Mouse (Mus musculus) left cerebral cortex, adult 2 months (tissue): ENCODE measurements around the gene Hoxa3. TPM values are rescaled to one million over a fixed set of nuclear protein-coding genes. Genes with fewer than 3 reads are reported as not detected.

ENCODE experiments used
- DNase-seq, 2 experiments: peaks; one replicate each; pipeline ENCODE4 v3.0.0; 2021 to 2022; ENCODE audit warnings: low spot score in 2 of 2, mixed read lengths in 1 of 2; ENCODE audit errors: extremely low spot score in 1 of 2
- H3K27ac ChIP-seq: fragments of 200-600 bp; 2 replicates; pipeline ENCODE4 v1.8.1; 2022
- H3K4me3 ChIP-seq: fragments of 200-600 bp; 2 replicates; pipeline ENCODE4 v1.8.1; 2022
- CTCF ChIP-seq: fragments of 200-600 bp; IDR thresholded peaks from 2 replicates; pipeline ENCODE4 v1.8.1; 2022; ENCODE audit warnings: antibody characterized with exemption, mild to moderate bottlenecking, moderate library complexity
- intact Hi-C: fragments of 180-260 bp; cut with DNase I; formaldehyde crosslinking; loops from one replicate; pipeline ENCODE4 v1.15.1; 2025
- total RNA-seq, 2 experiments: library from RNA; stranded (reverse); gene quantifications; 2 replicates each; pipeline ENCODE4 v1.2.3; 2021

Gene Hoxa3
- total RNA-seq, 2 experiments from 2014 or later, result not detected

DNA sequence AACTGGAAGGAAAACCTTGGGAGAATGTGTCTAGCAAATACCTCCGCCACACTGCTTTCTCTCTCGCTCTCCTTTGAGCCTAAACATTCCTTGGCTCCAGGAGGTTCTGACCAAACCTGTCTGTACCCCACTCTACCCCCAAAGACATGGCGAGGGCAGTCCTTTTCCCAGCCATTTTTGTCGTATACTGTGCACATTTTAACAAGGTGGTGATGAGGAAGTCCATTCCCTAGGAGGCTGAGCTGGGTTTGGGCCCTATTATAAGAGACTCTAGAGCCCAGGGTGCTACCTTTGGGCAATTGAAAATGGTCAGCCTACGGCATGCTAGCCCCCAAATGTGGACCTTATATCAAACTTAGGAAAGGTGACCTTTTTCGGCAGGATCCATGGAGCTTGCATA is 22.7 kb upstream of the Hoxa3 start:
- no peak overlapping the region for H3K27ac ChIP-seq
- TF ChIP-seq CTCF, result no peak
- DNase-seq, result no peak
- H3K4me3 ChIP-seq, result no peak overlapping the region
- intact Hi-C loops, result no loop called here

DNA sequence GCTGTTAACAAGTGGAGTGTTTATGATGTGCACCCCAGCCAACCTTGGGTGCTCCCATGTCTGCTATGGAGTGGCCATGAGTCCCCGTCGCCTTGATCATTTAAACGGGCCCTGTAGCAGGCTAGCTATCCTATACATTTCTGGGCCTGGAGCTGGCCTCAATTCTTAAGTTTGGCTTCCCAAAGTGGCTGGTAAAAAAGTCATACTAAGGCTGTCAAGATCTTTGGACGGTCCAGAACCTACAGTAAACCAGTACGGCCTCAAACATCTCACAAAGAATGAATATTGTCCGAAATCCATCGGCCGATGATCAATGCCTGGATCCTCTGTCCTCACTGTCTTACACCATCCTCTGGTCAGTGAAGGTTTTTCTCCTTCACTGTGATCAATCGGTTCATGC is 22.1 kb upstream of the Hoxa3 start:
- DNase-seq, result no peak
- H3K27ac ChIP-seq, result no peak overlapping the region
- no peak for TF ChIP-seq CTCF
- intact Hi-C loops, result no loop called here
- H3K4me3 ChIP-seq, result no peak overlapping the region

DNA sequence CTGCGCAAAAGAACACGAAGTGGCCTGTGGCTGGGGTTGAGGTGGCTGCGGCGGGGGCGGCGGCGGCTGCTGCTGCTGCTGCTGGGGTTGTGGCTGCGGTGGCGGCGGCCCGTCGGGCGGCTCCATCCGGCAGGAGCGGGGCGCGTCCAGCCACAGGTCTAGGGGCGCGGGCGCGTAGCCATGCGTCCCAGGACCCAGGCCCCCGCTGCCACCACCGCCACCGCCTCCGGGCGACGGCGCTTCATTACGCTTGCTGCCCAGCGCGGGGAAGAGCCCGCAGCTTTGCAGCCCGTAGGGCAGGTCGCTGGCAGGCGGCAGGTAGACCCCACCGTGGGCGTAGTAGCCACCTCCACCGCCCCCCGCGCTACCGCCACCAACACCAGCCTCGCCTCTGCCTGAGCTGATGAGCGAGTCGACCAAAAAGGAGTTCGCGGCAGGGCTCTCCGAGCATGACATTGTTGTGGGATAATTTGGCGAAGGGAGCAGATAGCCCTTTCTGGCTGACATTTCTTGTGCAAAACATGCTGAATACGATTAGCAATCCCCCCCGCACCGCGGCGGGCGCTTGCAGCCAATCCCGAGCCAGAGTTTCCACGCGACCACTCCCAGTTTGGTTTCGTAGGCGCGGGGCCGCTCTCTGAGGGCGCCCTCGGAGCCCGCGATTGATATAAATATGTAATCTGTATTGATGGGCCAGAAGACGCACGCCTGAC is 21.4 kb upstream of the Hoxa3 start:
- DNase-seq, result no peak
- intact Hi-C loops, result no loop called here
- Histone ChIP-seq H3K27ac (no peak overlapping the region), H3K4me3 (no peak overlapping the region)
- TF ChIP-seq CTCF, result no peak

GRCm38 (mm10) chr6:52233546-52234427 is 20.7 kb upstream of the Hoxa3 start:
- no peak overlapping the region for H3K27ac ChIP-seq
- no peak for TF ChIP-seq CTCF
- intact Hi-C loops, result no loop called here
- no peak for DNase-seq
- no peak overlapping the region for H3K4me3 ChIP-seq

DNA sequence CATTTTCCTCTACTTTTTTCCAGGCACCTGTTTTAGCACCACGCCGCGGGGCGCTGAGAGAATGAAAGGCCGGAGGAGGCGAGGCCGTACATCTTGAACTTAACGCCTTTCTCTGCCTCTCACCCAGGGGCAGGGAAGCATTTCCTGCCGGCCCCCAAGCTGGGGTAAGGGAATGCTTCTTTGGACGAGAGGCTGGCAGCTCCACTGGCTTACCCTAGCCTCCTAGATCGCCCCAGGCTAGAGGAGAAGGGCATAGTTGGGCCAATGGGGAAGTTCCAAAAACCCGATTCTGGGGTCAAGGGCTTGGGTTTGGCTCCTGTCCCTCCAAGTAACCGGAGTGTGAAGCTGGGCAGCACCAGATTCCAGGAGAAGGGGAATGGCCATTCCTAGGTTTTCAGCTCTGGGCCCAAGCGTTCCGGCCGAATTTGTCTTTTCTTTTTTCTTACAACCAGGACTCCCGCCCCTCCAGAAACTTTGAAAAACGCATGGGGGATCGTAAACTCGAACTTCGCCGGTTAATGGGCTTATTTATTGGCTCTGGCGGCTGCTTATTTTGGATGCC is 19.9 kb upstream of the Hoxa3 start:
- intact Hi-C loops, result no loop called here
- Histone ChIP-seq H3K27ac (no peak overlapping the region), H3K4me3 (no peak overlapping the region)
- DNase-seq, result no peak
- no peak for TF ChIP-seq CTCF

DNA sequence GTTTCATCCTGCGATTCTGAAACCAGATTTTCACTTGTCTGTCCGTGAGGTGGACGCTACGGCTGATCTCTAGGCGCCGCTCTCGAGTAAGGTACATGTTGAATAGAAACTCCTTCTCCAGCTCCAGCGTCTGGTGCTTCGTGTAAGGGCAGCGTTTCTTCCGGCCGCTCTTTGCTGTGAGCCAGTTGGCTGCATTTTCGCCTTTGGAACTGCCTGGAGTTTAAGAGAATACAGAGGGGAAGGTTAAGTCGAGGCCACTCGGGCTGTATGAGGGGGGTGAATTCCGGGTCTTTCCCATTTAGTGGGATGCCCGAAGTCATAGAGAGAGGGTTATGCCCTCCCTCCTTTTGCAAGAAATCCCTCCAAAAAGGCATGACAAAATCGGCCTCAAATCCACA is 19.4 kb upstream of the Hoxa3 start:
- no peak overlapping the region for H3K27ac ChIP-seq
- no peak overlapping the region for H3K4me3 ChIP-seq
- DNase-seq, result no peak
- intact Hi-C loops, result no loop called here
- TF ChIP-seq CTCF, result no peak

- H3K27ac ChIP-seq, result no peak overlapping the region
- intact Hi-C loops, result no loop called here
- no peak for DNase-seq
- no peak overlapping the region for H3K4me3 ChIP-seq
- no peak for TF ChIP-seq CTCF
These were observed 18.9 kb upstream of the Hoxa3 start for GRCm38 (mm10) chr6:52231885-52232567.

- intact Hi-C loops, result no loop called here
- TF ChIP-seq CTCF, result no peak
- Histone ChIP-seq H3K27ac (no peak within 1 kb of the TSS), H3K4me3 (no peak within 1 kb of the TSS)
- no peak for DNase-seq
These were observed 17.5 kb upstream of the Hoxa3 start, which contains the start of gene Hoxa9 for GRCm38 (mm10) chr6:52230516-52231165. Gene Hoxa9 (minus strand): TSS chr6:52231089.

DNA sequence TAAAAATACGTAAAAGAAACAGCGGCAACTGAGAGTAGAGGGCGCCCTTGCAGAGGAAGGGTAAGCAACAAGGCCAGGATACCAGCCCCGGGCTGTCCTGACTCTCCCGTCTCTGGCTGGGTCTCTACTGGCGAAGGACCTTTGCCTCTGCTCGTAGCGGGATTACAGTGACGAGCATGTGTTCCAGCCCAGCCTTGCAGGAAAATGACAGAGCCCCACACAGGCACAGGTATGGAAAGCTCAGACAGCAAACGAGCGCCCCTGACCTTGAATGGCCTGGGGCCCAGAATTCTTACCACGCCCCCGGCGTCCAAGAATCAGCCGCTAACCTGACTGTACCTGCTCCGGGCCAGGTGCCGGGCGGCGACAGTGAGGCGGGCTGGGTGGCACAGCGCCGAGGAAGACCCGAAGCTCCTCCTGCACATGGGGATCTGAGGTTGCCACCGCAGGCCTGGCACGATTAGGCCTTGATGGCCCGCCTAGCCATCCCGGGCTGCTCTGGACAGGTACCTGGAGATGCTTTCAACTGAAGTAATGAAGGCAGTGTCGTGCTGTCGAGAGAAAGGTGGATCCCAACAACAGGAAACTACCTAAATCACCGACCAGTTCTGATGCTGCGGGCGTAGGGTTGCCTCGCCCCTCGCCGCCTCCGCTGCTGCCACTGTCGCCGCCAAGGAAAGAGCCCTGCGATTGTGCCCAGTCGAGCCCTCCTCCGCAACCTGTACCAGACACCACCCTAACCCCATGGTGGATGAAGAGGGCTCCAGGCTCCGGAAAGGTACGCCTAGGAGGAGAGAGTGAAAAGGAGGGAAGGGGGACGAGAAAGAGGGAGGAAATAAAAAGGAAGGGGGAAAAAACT is 16.7 kb upstream of the Hoxa3 start:
- H3K27ac ChIP-seq, result no peak overlapping the region
- DNase-seq, result no peak
- TF ChIP-seq CTCF, result no peak
- intact Hi-C loops, result loop anchor here (10.0 kb wide), 1 partner anchor 845 kb away; no protein-coding TSS in a partner anchor
- no peak overlapping the region for H3K4me3 ChIP-seq
